Mouse (Mus musculus) midbrain, embryonic 14.5 days (tissue): Measurements from ENCODE around the gene Pan3. TPM values are rescaled to one million over a fixed set of nuclear protein-coding genes. Genes with fewer than 3 reads are reported as not detected.

ENCODE experiments used
- ATAC-seq: fragments of 200-750 bp; cut with Nextera tagmentation; 2 replicates; pipeline ENCODE4 v1.8.0; 2017; ENCODE audit warnings: moderate number of reproducible peaks, moderate library complexity; ENCODE audit not compliant: low FRiP score, low TSS enrichment
- DNase-seq: peaks from one replicate; pipeline ENCODE4 v3.0.0-alpha.2; 2015
- H3K27ac ChIP-seq: fragments of 300-500 bp; sonication (generic); replicated peaks from 2 replicates; pipeline ENCODE4 v1.5.1; 2014; ENCODE audit warnings: mild to moderate bottlenecking, low read depth, low read length, moderate library complexity
- H3K27me3 ChIP-seq: fragments of 300-500 bp; sonication (generic); 2 replicates; pipeline ENCODE4 v1.6.1; 2014; ENCODE audit warnings: low read length, control low read depth, mixed read lengths; ENCODE audit not compliant: control insufficient read depth, insufficient read depth
- H3K36me3 ChIP-seq: fragments of 300-500 bp; sonication (generic); 2 replicates; pipeline ENCODE4 v1.6.1; 2014; ENCODE audit warnings: low read length, control low read depth; ENCODE audit not compliant: control insufficient read depth, insufficient read depth
- H3K4me1 ChIP-seq: fragments of 300-500 bp; sonication (generic); 2 replicates; pipeline ENCODE4 v1.6.1; 2014; ENCODE audit warnings: mild to moderate bottlenecking, antibody characterized with exemption, low read length, control low read depth; ENCODE audit not compliant: control insufficient read depth, insufficient read depth
- H3K4me2 ChIP-seq: fragments of 300-500 bp; sonication (generic); 2 replicates; pipeline ENCODE4 v1.6.1; 2014; ENCODE audit warnings: mild to moderate bottlenecking, low read length, moderate library complexity
- H3K4me3 ChIP-seq: fragments of 300-500 bp; sonication (generic); replicated peaks from 2 replicates; pipeline ENCODE4 v1.5.1; 2014; ENCODE audit warnings: low read depth, low read length
- H3K9ac ChIP-seq: fragments of 300-500 bp; sonication (generic); replicated peaks from 2 replicates; pipeline ENCODE4 v1.6.1; 2014; ENCODE audit warnings: mild to moderate bottlenecking, low read length, moderate library complexity
- H3K9me3 ChIP-seq: fragments of 300-500 bp; sonication (generic); 2 replicates; pipeline ENCODE4 v1.6.1; 2016; ENCODE audit warnings: low read length, control low read depth, mixed read lengths; ENCODE audit not compliant: control insufficient read depth
- WGBS: fragments of 180-500 bp; shearing (Covaris S2); extraction: QIAGEN DNeasy Blood & Tissue Kit; methylation state at CpG from one replicate; pipeline ENCODE4 v1.1.7; 2014; 5-methylcytosine and 5-hydroxymethylcytosine counted together
- polyA plus RNA-seq: library from polyadenylated mRNA; unstranded; fragments of >200 nt; fragmentation: Nextera tagmentation; extraction: Ambion mirVana; gene quantifications from 2 replicates; pipeline ENCODE4 v1.2.1, GENCODE M21; 2014

Pan3 gene
- polyA plus RNA-seq, 1 experiment from 2014 or later = 69.5 TPM

- H3K4me2 ChIP-seq = no peak overlapping the region
- no peak overlapping the region for H3K9ac ChIP-seq
- DNase-seq = peak; percentile 27
- no peaks in the 10 kb centered on the region for H3K9me3 ChIP-seq
- 52% methylated on average over 10 of the region's 10 CpGs for WGBS
- ATAC-seq = no peak
- H3K27ac ChIP-seq = no peak overlapping the region
- H3K27me3 ChIP-seq = no peaks in the 10 kb centered on the region
- H3K36me3 ChIP-seq = no peaks in the 10 kb centered on the region
- H3K4me1 ChIP-seq = no peaks in the 10 kb centered on the region
- no peak overlapping the region for H3K4me3 ChIP-seq
Measured at GRCm38 (mm10) chr5:147418394-147419121, 11.4 kb upstream of the Pan3 start.

- Histone ChIP-seq H3K27ac (no peak overlapping the region), H3K9me3 (no peaks in the 10 kb centered on the region), H3K36me3 (no peaks in the 10 kb centered on the region), H3K27me3 (no peaks in the 10 kb centered on the region), H3K4me1 (no peaks in the 10 kb centered on the region), H3K9ac (no peak overlapping the region), H3K4me3 (no peak overlapping the region), H3K4me2 (no peak overlapping the region)
- DNase-seq = no peak
- ATAC-seq = no peak
- WGBS = 33% methylated on average over 6 of the region's 6 CpGs
Measured at GRCm38 (mm10) chr5:147423612-147424011, 6.3 kb upstream of the Pan3 start.

GRCm38 (mm10) chr5:147426048-147426805 is 3.7 kb upstream of the Pan3 start:
- 83% methylated on average over 4 of the region's 4 CpGs for WGBS
- DNase-seq = no peak
- Histone ChIP-seq H3K27ac (no peak overlapping the region), H3K36me3 (no peaks in the 10 kb centered on the region), H3K4me1 (peaks cover 4% of the 10 kb centered on the region; the same call in 1 of the 2 replicates), H3K27me3 (no peaks in the 10 kb centered on the region), H3K4me3 (no peak overlapping the region), H3K9me3 (no peaks in the 10 kb centered on the region), H3K9ac (no peak overlapping the region), H3K4me2 (no peak overlapping the region)
- no peak for ATAC-seq

GRCm38 (mm10) chr5:147430361-147430935 is 487 bp downstream of the Pan3 start:
- Histone ChIP-seq H3K9ac (peak overlapping the region; percentile 93), H3K4me2 (peak overlapping the region; percentile 75), H3K27me3 (no peaks in the 10 kb centered on the region), H3K4me3 (peak overlapping the region; percentile 97), H3K4me1 (peaks cover 24% of the 10 kb centered on the region), H3K9me3 (no peaks in the 10 kb centered on the region), H3K36me3 (no peaks in the 10 kb centered on the region), H3K27ac (peak overlapping the region; percentile 97)
- WGBS = under 1% methylated on average over 79 of the region's 91 CpGs
- peak; percentile 87 for ATAC-seq
- DNase-seq = peak; percentile 74

- Histone ChIP-seq H3K4me2 (peak overlapping the region; percentile 75), H3K4me3 (peak overlapping the region; percentile 97), H3K27ac (peak overlapping the region; percentile 97), H3K36me3 (no peaks in the 10 kb centered on the region), H3K27me3 (no peaks in the 10 kb centered on the region), H3K9me3 (no peaks in the 10 kb centered on the region), H3K4me1 (peaks cover 24% of the 10 kb centered on the region), H3K9ac (peak overlapping the region; percentile 93)
- DNase-seq = peak; percentile 80
- peak; percentile 66; the same call in 1 of the 2 replicates for ATAC-seq
- under 1% methylated on average over 68 of the region's 68 CpGs for WGBS
Measured at GRCm38 (mm10) chr5:147430936-147431839, 1.2 kb downstream of the Pan3 start.

- Histone ChIP-seq H3K4me3 (no peak overlapping the region), H3K27ac (no peak overlapping the region), H3K36me3 (no peaks in the 10 kb centered on the region), H3K4me2 (no peak overlapping the region), H3K9me3 (no peaks in the 10 kb centered on the region), H3K9ac (no peak overlapping the region), H3K4me1 (peaks cover 24% of the 10 kb centered on the region), H3K27me3 (no peaks in the 10 kb centered on the region)
- WGBS = 93% methylated on average over 8 of the region's 8 CpGs
- no peak for ATAC-seq
- DNase-seq = no peak
Measured at GRCm38 (mm10) chr5:147432927-147433326, 3.0 kb downstream of the Pan3 start.

- H3K4me3 ChIP-seq = no peak overlapping the region
- H3K27ac ChIP-seq = peak overlapping the region; percentile 20; the same call in 1 of the 2 replicates
- no peaks in the 10 kb centered on the region for H3K27me3 ChIP-seq
- H3K9me3 ChIP-seq = no peaks in the 10 kb centered on the region
- H3K4me1 ChIP-seq = peaks cover 19% of the 10 kb centered on the region
- 74% methylated on average over 4 of the region's 4 CpGs for WGBS
- DNase-seq (peak; percentile 15), ATAC-seq (no peak)
- H3K9ac ChIP-seq = no peak overlapping the region
- H3K4me2 ChIP-seq = no peak overlapping the region
- H3K36me3 ChIP-seq = no peaks in the 10 kb centered on the region
Measured at GRCm38 (mm10) chr5:147435224-147435623, 5.3 kb downstream of the Pan3 start.

GRCm38 (mm10) chr5:147435751-147436150 is 5.8 kb downstream of the Pan3 start:
- Histone ChIP-seq H3K27ac (no peak overlapping the region), H3K9me3 (no peaks in the 10 kb centered on the region), H3K27me3 (no peaks in the 10 kb centered on the region), H3K36me3 (no peaks in the 10 kb centered on the region), H3K4me1 (peaks cover 19% of the 10 kb centered on the region), H3K4me2 (no peak overlapping the region), H3K4me3 (no peak overlapping the region), H3K9ac (no peak overlapping the region)
- WGBS = 81% methylated on average over 2 of the region's 2 CpGs
- DNase-seq = no peak
- ATAC-seq = no peak
